Mouse (Mus musculus): ENCODE measurements around the gene Ptgir. TPM values are rescaled to one million over a fixed set of nuclear protein-coding genes. Genes with fewer than 3 reads are reported as not detected.

Gene Ptgir
- polyA plus RNA-seq, 1 experiment: 5.7 TPM

- no peak overlapping the region for H3K4me3 ChIP-seq (ENCODE audit: insufficient read depth, poor library complexity, severe bottlenecking)
- no peaks in the 10 kb centered on the region for H3K79me3 ChIP-seq (ENCODE audit: low read depth)
- H3K36me3 ChIP-seq (ENCODE audit: control insufficient read depth, insufficient read depth): no peaks in the 10 kb centered on the region
- H3K27me3 ChIP-seq (ENCODE audit: control insufficient read depth, insufficient read depth, insufficient read length): no peaks in the 10 kb centered on the region
- H3K79me2 ChIP-seq (ENCODE audit: control insufficient read depth, insufficient read depth): no peaks in the 10 kb centered on the region
- no peak overlapping the region for H3ac ChIP-seq (ENCODE audit: control insufficient read depth, insufficient read length, low read depth)
- TF ChIP-seq CEBPB (IDR thresholded peaks at IDR 0.05; ENCODE audit: low read depth) (no peak), CTCF (IDR thresholded peaks at IDR 0.05; ENCODE audit: control insufficient read depth, insufficient read depth, insufficient read length) (no peak), USF1 (IDR thresholded peaks at IDR 0.05; ENCODE audit: low read depth) (no peak), FOSL1 (IDR thresholded peaks at IDR 0.05; ENCODE audit: insufficient read depth, low read length, poor library complexity, severe bottlenecking) (no peak), MYOD1 (IDR thresholded peaks at IDR 0.05; ENCODE audit: control insufficient read depth, insufficient read length, low read depth) (no peak), MAX (IDR thresholded peaks at IDR 0.05) (no peak), MYOG (IDR thresholded peaks at IDR 0.05; ENCODE audit: control insufficient read depth, extremely low read depth, insufficient read length) (no peak)
Measured at GRCm38 (mm10) chr7:16942861-16943260, 36.6 kb downstream of the Ptgir start.

DNA sequence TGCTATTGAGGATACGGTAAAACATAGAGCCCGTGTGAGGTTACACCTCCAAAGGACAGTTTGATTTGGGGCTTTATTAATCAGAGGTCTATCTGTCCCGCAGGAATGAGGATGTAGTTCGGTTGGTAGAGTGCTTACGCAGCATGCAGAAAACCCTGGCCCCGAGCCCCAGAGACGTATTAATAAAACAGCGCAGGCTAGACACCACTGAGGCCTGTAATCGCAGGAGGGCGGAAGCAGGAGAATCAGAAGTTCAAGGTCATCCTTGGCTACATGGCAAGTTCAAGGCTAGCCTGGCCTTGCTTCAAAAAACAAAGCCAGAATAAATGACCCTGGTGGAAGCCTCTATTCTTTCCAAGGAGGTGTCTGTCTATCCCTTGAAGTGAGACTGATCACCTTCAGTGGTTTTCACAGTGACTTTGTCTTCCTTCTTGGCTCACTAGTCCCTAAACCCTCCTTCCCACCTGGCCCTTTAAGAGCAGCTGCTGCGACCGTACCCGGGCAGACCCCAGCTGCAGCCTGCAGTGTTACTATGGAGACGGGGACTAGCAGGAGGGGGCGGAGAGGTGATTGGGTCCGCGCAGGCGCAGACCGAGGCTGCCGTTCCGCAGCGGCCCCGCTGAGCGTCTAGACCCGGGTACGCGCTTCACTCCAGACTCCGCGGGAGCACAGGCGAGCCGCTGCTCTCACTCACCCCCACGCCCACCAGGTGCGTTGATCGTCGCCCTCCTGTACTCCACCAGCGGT is 37.9 kb downstream of the Ptgir start, which contains the start of gene Pnmal2:
TSS of gene Pnmal2 (plus strand) at position 622 of the 747 bp plus-strand sequence.
- Histone ChIP-seq H3K79me3 (ENCODE audit: low read depth) (no peaks in the 10 kb centered on the region), H3K36me3 (ENCODE audit: control insufficient read depth, insufficient read depth) (no peaks in the 10 kb centered on the region), H3ac (ENCODE audit: control insufficient read depth, insufficient read length, low read depth) (peak within 1 kb of the TSS; percentile 64), H3K79me2 (ENCODE audit: control insufficient read depth, insufficient read depth) (no peaks in the 10 kb centered on the region), H3K4me3 (ENCODE audit: insufficient read depth, poor library complexity, severe bottlenecking) (no peak within 1 kb of the TSS), H3K27me3 (ENCODE audit: control insufficient read depth, insufficient read depth, insufficient read length) (no peaks in the 10 kb centered on the region)
- TF ChIP-seq CEBPB (IDR thresholded peaks at IDR 0.05; ENCODE audit: low read depth) (no peak), MYOD1 (IDR thresholded peaks at IDR 0.05; ENCODE audit: control insufficient read depth, insufficient read length, low read depth) (peak; percentile 28), FOSL1 (IDR thresholded peaks at IDR 0.05; ENCODE audit: insufficient read depth, low read length, poor library complexity, severe bottlenecking) (no peak)

GRCm38 (mm10) chr7:16944808-16945315 is 38.6 kb downstream of the Ptgir start:
- no peak for TF ChIP-seq USF1 (IDR thresholded peaks at IDR 0.05; ENCODE audit: low read depth)
- no peak for TF ChIP-seq MAX (IDR thresholded peaks at IDR 0.05)
- TF ChIP-seq CTCF (IDR thresholded peaks at IDR 0.05; ENCODE audit: control insufficient read depth, insufficient read depth, insufficient read length): no peak
- no peak for TF ChIP-seq MYOD1 (IDR thresholded peaks at IDR 0.05; ENCODE audit: control insufficient read depth, insufficient read length, low read depth)
- no peak for TF ChIP-seq CEBPB (IDR thresholded peaks at IDR 0.05; ENCODE audit: low read depth)
- no peak for TF ChIP-seq MYOG (IDR thresholded peaks at IDR 0.05; ENCODE audit: control insufficient read depth, extremely low read depth, insufficient read length)
- TF ChIP-seq FOSL1 (IDR thresholded peaks at IDR 0.05; ENCODE audit: insufficient read depth, low read length, poor library complexity, severe bottlenecking): no peak
- Histone ChIP-seq H3K79me2 (ENCODE audit: control insufficient read depth, insufficient read depth) (no peaks in the 10 kb centered on the region), H3ac (ENCODE audit: control insufficient read depth, insufficient read length, low read depth) (peak overlapping the region; percentile 64), H3K4me3 (ENCODE audit: insufficient read depth, poor library complexity, severe bottlenecking) (no peak overlapping the region), H3K36me3 (ENCODE audit: control insufficient read depth, insufficient read depth) (no peaks in the 10 kb centered on the region), H3K27me3 (ENCODE audit: control insufficient read depth, insufficient read depth, insufficient read length) (no peaks in the 10 kb centered on the region), H3K79me3 (ENCODE audit: low read depth) (no peaks in the 10 kb centered on the region)

GRCm38 (mm10) chr7:16945419-16945818 is 39.1 kb downstream of the Ptgir start:
- no peaks in the 10 kb centered on the region for H3K36me3 ChIP-seq (ENCODE audit: control insufficient read depth, insufficient read depth)
- no peaks in the 10 kb centered on the region for H3K79me2 ChIP-seq (ENCODE audit: control insufficient read depth, insufficient read depth)
- no peaks in the 10 kb centered on the region for H3K79me3 ChIP-seq (ENCODE audit: low read depth)
- no peaks in the 10 kb centered on the region for H3K27me3 ChIP-seq (ENCODE audit: control insufficient read depth, insufficient read depth, insufficient read length)
- H3K4me3 ChIP-seq (ENCODE audit: insufficient read depth, poor library complexity, severe bottlenecking): no peak overlapping the region
- TF ChIP-seq CTCF (IDR thresholded peaks at IDR 0.05; ENCODE audit: control insufficient read depth, insufficient read depth, insufficient read length): no peak
- TF ChIP-seq FOSL1 (IDR thresholded peaks at IDR 0.05; ENCODE audit: insufficient read depth, low read length, poor library complexity, severe bottlenecking): no peak
- TF ChIP-seq MYOG (IDR thresholded peaks at IDR 0.05; ENCODE audit: control insufficient read depth, extremely low read depth, insufficient read length): no peak
- no peak for TF ChIP-seq CEBPB (IDR thresholded peaks at IDR 0.05; ENCODE audit: low read depth)
- no peak for TF ChIP-seq MAX (IDR thresholded peaks at IDR 0.05)
- no peak for TF ChIP-seq USF1 (IDR thresholded peaks at IDR 0.05; ENCODE audit: low read depth)
- TF ChIP-seq MYOD1 (IDR thresholded peaks at IDR 0.05; ENCODE audit: control insufficient read depth, insufficient read length, low read depth): no peak
- no peak overlapping the region for H3ac ChIP-seq (ENCODE audit: control insufficient read depth, insufficient read length, low read depth)

GRCm38 (mm10) chr7:16946441-16947348 is 40.4 kb downstream of the Ptgir start:
- no peaks in the 10 kb centered on the region for H3K79me2 ChIP-seq (ENCODE audit: control insufficient read depth, insufficient read depth)
- peak overlapping the region; percentile 36 for H3ac ChIP-seq (ENCODE audit: control insufficient read depth, insufficient read length, low read depth)
- no peak for TF ChIP-seq MYOG (IDR thresholded peaks at IDR 0.05; ENCODE audit: control insufficient read depth, extremely low read depth, insufficient read length)
- no peak overlapping the region for H3K4me3 ChIP-seq (ENCODE audit: insufficient read depth, poor library complexity, severe bottlenecking)
- H3K27me3 ChIP-seq (ENCODE audit: control insufficient read depth, insufficient read depth, insufficient read length): no peaks in the 10 kb centered on the region
- H3K79me3 ChIP-seq (ENCODE audit: low read depth): no peaks in the 10 kb centered on the region
- H3K36me3 ChIP-seq (ENCODE audit: control insufficient read depth, insufficient read depth): no peaks in the 10 kb centered on the region

Data from C2C12 (cell line).